Mouse (Mus musculus): ENCODE measurements at regions not wholly inside any gene's neighbourhood (a gene's known extent, or its start where the extent isn't known, plus 50 kb on each side); places are given as distances from the start of the nearest gene placed in this dataset.
A peak's percentile ranks its signal among the peaks of the same experiment; 100 is the strongest.

DNA sequence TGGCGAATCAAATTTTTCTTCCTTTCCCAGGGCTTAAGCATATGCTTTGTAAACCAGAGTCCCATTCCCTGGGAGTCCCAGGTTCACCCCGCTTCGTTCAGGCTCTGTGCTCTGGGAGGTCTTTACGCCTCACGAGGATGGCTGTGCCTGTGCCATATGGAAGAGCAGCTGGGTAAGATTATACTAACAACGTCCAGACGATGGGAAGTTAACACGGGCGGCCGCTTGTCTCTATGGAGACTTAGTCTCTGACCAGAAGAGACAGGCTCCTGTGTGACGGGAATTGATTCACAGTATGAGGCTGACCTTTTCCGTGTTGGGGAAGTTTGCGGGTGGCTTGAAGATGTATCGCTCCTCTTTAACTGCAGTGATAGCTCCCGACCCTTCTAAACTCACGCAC is 107.9 kb downstream of the Cand1 start:
- Histone ChIP-seq H3K4me2 (ENCODE audit: low read depth, low read length, poor library complexity, severe bottlenecking) (0 out of 2 replicates have a peak overlapping the region, but pooled peaks have one; percentile 12), H3K4me1 (ENCODE audit: insufficient read depth, low read length) (no peaks in the 10 kb centered on the region), H3K27ac (ENCODE audit: low read depth, low read length) (no peak overlapping the region), H3K36me3 (ENCODE audit: insufficient read depth, low read length) (no peaks in the 10 kb centered on the region), H3K9me3 (ENCODE audit: low read length) (no peaks in the 10 kb centered on the region), H3K4me3 (ENCODE audit: low read depth, low read length) (no peak overlapping the region), H3K9ac (replicated peaks; ENCODE audit: low read length, poor library complexity, severe bottlenecking) (no peak overlapping the region), H3K27me3 (ENCODE audit: insufficient read depth, low read length) (no peaks in the 10 kb centered on the region)
- WGBS: 28% methylated on average over 16 of the region's 16 CpGs
- ATAC-seq (ENCODE audit: low FRiP score) (no peak; the same call in 1 of the 2 replicates), DNase-seq (ENCODE audit: low spot score) (peak; percentile 86)
- no peak for TF ChIP-seq CTCF (IDR thresholded peaks at IDR 0.05)

DNA sequence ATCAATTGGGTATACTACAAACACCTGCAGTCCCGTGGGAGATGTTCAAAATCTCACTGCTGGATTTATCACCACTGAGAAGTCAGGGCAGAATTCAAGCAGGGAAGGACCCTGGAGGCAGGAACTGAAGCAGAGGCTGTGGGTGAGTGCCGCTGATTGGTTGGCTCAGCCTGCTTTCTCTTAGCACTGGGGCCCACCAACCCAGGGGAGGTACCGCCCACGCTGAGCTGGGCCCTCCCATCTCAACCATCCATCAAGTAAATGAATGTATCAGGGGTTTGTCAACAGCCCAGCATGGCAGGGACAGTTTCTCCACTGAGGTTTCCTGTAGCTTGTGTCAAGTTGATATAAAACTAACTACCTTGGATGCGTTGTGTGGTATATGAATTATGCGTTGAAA is 109.2 kb downstream of the Cand1 start:
- Histone ChIP-seq H3K9ac (replicated peaks; ENCODE audit: low read length, poor library complexity, severe bottlenecking) (no peak overlapping the region), H3K4me1 (ENCODE audit: insufficient read depth, low read length) (no peaks in the 10 kb centered on the region), H3K27me3 (ENCODE audit: insufficient read depth, low read length) (no peaks in the 10 kb centered on the region), H3K36me3 (ENCODE audit: insufficient read depth, low read length) (no peaks in the 10 kb centered on the region), H3K4me3 (ENCODE audit: low read depth, low read length) (no peak overlapping the region), H3K4me2 (ENCODE audit: low read depth, low read length, poor library complexity, severe bottlenecking) (no peak overlapping the region), H3K27ac (ENCODE audit: low read depth, low read length) (no peak overlapping the region), H3K9me3 (ENCODE audit: low read length) (no peaks in the 10 kb centered on the region)
- no peak for TF ChIP-seq CTCF (IDR thresholded peaks at IDR 0.05)
- WGBS: 85% methylated on average over 6 of the region's 6 CpGs
- no peak for ATAC-seq (ENCODE audit: low FRiP score)
- DNase-seq (ENCODE audit: low spot score): no peak

DNA sequence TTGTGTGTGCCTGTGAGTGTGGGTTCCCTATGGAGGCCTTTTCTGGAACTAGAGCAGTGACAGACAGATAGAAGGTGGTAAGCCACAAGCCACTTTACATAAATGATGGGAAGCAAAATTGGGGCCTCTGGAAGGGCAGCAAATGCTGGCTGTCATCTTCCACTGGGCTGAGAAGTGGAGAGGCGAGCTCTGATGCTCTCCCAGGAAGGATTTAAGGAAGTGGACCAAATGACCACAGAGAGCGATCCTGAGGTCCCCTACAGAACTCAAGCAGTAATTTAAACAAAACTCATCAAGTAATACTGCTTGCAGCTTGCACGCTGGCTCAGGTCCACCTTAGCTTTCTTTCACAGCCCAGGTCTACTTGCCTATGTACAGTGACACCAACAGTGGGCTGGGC is 111.8 kb downstream of the Cand1 start:
- no peak overlapping the region for H3K9ac ChIP-seq (replicated peaks; ENCODE audit: low read length, poor library complexity, severe bottlenecking)
- H3K4me1 ChIP-seq (ENCODE audit: insufficient read depth, low read length): no peaks in the 10 kb centered on the region
- DNase-seq (ENCODE audit: low spot score): no peak
- WGBS: 93% methylated on average over 3 of the region's 3 CpGs
- no peaks in the 10 kb centered on the region for H3K36me3 ChIP-seq (ENCODE audit: insufficient read depth, low read length)
- no peak overlapping the region for H3K4me2 ChIP-seq (ENCODE audit: low read depth, low read length, poor library complexity, severe bottlenecking)
- H3K27me3 ChIP-seq (ENCODE audit: insufficient read depth, low read length): no peaks in the 10 kb centered on the region
- H3K27ac ChIP-seq (ENCODE audit: low read depth, low read length): no peak overlapping the region
- no peak for ATAC-seq (ENCODE audit: low FRiP score)
- H3K4me3 ChIP-seq (ENCODE audit: low read depth, low read length): no peak overlapping the region
- H3K9me3 ChIP-seq (ENCODE audit: low read length): no peaks in the 10 kb centered on the region
- no peak for TF ChIP-seq CTCF (IDR thresholded peaks at IDR 0.05)

DNA sequence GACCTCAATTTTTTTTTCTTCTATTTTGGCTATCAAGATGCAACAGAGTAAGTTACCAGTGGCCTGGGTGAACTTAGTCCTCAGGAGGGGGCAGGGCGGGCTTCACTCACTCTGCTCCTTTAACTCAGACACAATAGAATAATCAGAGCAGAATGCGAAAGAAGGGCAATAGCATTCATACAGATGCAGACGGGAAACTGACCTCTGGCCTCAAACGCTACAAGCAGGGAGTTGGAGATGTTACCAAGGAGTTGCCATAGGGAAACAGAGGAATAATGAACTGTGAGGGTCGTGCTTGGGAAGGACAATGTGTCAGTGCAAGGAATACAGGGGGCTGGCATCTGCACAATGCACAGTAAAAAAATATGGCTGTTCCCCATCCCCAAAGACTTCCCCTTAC is 116.3 kb downstream of the Cand1 start:
- 27% methylated on average over 5 of the region's 5 CpGs for WGBS
- H3K27me3 ChIP-seq (ENCODE audit: insufficient read depth, low read length): no peaks in the 10 kb centered on the region

DNA sequence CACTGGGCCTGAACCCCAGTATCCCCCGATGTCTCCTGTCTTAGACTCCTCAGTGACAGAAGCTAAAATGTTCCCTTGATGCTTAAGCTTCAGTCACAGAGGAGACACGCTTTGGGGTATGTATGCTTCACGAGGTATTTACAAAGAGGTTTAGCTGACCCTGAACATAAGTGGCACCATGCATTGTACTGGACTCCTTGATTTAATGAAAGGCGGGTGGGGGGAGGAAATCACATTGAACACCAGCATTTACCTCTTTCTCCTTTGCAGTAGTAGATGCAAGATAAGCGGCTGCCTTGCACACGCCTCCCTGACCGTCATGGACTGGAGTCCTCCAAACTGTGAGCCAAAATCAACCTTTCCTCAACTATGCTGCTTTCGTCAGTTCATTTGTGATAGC is 117.5 kb downstream of the Cand1 start:
- Histone ChIP-seq H3K4me2 (ENCODE audit: low read depth, low read length, poor library complexity, severe bottlenecking) (no peak overlapping the region), H3K9ac (replicated peaks; ENCODE audit: low read length, poor library complexity, severe bottlenecking) (no peak overlapping the region), H3K27me3 (ENCODE audit: insufficient read depth, low read length) (no peaks in the 10 kb centered on the region), H3K36me3 (ENCODE audit: insufficient read depth, low read length) (no peaks in the 10 kb centered on the region), H3K27ac (ENCODE audit: low read depth, low read length) (no peak overlapping the region), H3K4me3 (ENCODE audit: low read depth, low read length) (no peak overlapping the region), H3K4me1 (ENCODE audit: insufficient read depth, low read length) (no peaks in the 10 kb centered on the region), H3K9me3 (ENCODE audit: low read length) (no peaks in the 10 kb centered on the region)
- 78% methylated on average over 8 of the region's 8 CpGs for WGBS
- no peak for TF ChIP-seq CTCF (IDR thresholded peaks at IDR 0.05)
- DNase-seq (ENCODE audit: low spot score) (no peak), ATAC-seq (ENCODE audit: low FRiP score) (no peak)

More for the DNA sequence above, 116.3 kb downstream of the Cand1 start:
- Histone ChIP-seq H3K36me3 (ENCODE audit: insufficient read depth, low read length) (no peaks in the 10 kb centered on the region), H3K4me2 (ENCODE audit: low read depth, low read length, poor library complexity, severe bottlenecking) (no peak overlapping the region), H3K27ac (ENCODE audit: low read depth, low read length) (no peak overlapping the region), H3K9me3 (ENCODE audit: low read length) (no peaks in the 10 kb centered on the region), H3K4me3 (ENCODE audit: low read depth, low read length) (no peak overlapping the region), H3K9ac (replicated peaks; ENCODE audit: low read length, poor library complexity, severe bottlenecking) (no peak overlapping the region), H3K4me1 (ENCODE audit: insufficient read depth, low read length) (no peaks in the 10 kb centered on the region)
- DNase-seq (ENCODE audit: low spot score) (no peak), ATAC-seq (ENCODE audit: low FRiP score) (no peak)
- no peak for TF ChIP-seq CTCF (IDR thresholded peaks at IDR 0.05)

DNA sequence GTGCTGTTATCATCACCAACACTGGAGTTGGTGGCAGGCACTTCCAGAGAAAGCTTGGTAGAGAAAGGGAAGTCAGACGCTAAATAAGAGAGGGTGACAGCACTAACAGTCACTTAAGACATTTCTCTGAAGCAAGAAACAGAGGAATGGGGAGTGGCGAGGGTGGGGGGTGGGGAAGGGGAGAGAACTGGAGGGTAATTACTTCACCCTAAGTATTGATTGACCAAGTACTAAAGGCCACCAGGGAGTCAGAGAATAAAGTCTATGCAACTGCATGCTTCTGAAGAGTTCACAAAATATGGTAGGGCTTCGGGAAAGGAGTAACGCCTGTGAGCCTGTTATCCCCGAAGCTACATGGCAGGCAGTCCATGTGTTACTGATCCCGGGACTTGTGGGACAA is 118.3 kb downstream of the Cand1 start:
- H3K27me3 ChIP-seq (ENCODE audit: insufficient read depth, low read length): no peaks in the 10 kb centered on the region
- no peak overlapping the region for H3K4me2 ChIP-seq (ENCODE audit: low read depth, low read length, poor library complexity, severe bottlenecking)
- H3K4me3 ChIP-seq (ENCODE audit: low read depth, low read length): no peak overlapping the region
- DNase-seq (ENCODE audit: low spot score) (no peak), ATAC-seq (ENCODE audit: low FRiP score) (no peak)
- WGBS: 73% methylated on average over 6 of the region's 6 CpGs
- no peaks in the 10 kb centered on the region for H3K9me3 ChIP-seq (ENCODE audit: low read length)
- H3K36me3 ChIP-seq (ENCODE audit: insufficient read depth, low read length): no peaks in the 10 kb centered on the region
- H3K9ac ChIP-seq (replicated peaks; ENCODE audit: low read length, poor library complexity, severe bottlenecking): no peak overlapping the region
- no peaks in the 10 kb centered on the region for H3K4me1 ChIP-seq (ENCODE audit: insufficient read depth, low read length)
- TF ChIP-seq CTCF (IDR thresholded peaks at IDR 0.05): no peak
- no peak overlapping the region for H3K27ac ChIP-seq (ENCODE audit: low read depth, low read length)
